Mouse (Mus musculus) inflammation-experienced regulatory T-cells, adult 6 months (primary cell): ENCODE measurements at regions not wholly inside any gene's neighbourhood (a gene's known extent, or its start where the extent isn't known, plus 50 kb on each side); places are given as distances from the start of the nearest gene placed in this dataset.

ENCODE experiments used
- ATAC-seq: one replicate; pipeline ENCODE4 v1.8.0; 2017

- no peak for ATAC-seq
Measured at GRCm38 (mm10) chr3:38820787-38821186, 66.0 kb upstream of the Fat4 start.

GRCm38 (mm10) chr3:38820315-38820714, 66.4 kb upstream of the Fat4 start:
- ATAC-seq = no peak

- no peak for ATAC-seq
Measured at GRCm38 (mm10) chr3:38817651-38818050, 69.1 kb upstream of the Fat4 start.

- no peak for ATAC-seq
Measured at GRCm38 (mm10) chr3:38812457-38812856, 74.3 kb upstream of the Fat4 start.

- ATAC-seq = no peak
Measured at GRCm38 (mm10) chr3:38811635-38812034, 75.1 kb upstream of the Fat4 start.

- ATAC-seq = no peak
Measured at GRCm38 (mm10) chr3:38806469-38807055, 80.2 kb upstream of the Fat4 start.

GRCm38 (mm10) chr3:38806036-38806435, 80.7 kb upstream of the Fat4 start:
- no peak for ATAC-seq

GRCm38 (mm10) chr3:38795646-38796301, 91.0 kb upstream of the Fat4 start:
- ATAC-seq = no peak

- ATAC-seq = no peak
Measured at GRCm38 (mm10) chr3:38793221-38793620, 93.5 kb upstream of the Fat4 start.

GRCm38 (mm10) chr3:38788751-38789150, 98.0 kb upstream of the Fat4 start:
- no peak for ATAC-seq

GRCm38 (mm10) chr3:38783711-38784110, 103.0 kb upstream of the Fat4 start:
- ATAC-seq = no peak

GRCm38 (mm10) chr3:38783051-38783450, 103.7 kb upstream of the Fat4 start:
- ATAC-seq = no peak

- ATAC-seq = no peak
Measured at GRCm38 (mm10) chr3:38776743-38777366, 109.9 kb upstream of the Fat4 start.

- no peak for ATAC-seq
Measured at GRCm38 (mm10) chr3:38754632-38755123, 132.1 kb upstream of the Fat4 start.

GRCm38 (mm10) chr3:38753446-38754205, 133.1 kb upstream of the Fat4 start:
- ATAC-seq = no peak

- ATAC-seq = no peak
Measured at GRCm38 (mm10) chr3:38742155-38742554, 144.6 kb upstream of the Fat4 start.

GRCm38 (mm10) chr3:38722606-38723005, 164.1 kb upstream of the Fat4 start:
- no peak for ATAC-seq

GRCm38 (mm10) chr3:38712078-38712873, 174.5 kb upstream of the Fat4 start:
- no peak for ATAC-seq

GRCm38 (mm10) chr3:38711229-38711628, 175.5 kb upstream of the Fat4 start:
- no peak for ATAC-seq

GRCm38 (mm10) chr3:38707891-38708290, 178.8 kb upstream of the Fat4 start:
- ATAC-seq = no peak

- ATAC-seq = no peak
Measured at GRCm38 (mm10) chr3:38699206-38699605, 187.5 kb upstream of the Fat4 start.

GRCm38 (mm10) chr3:38697871-38698270, 188.9 kb upstream of the Fat4 start:
- ATAC-seq = no peak
